Mouse (Mus musculus) brain, embryonic 14.5 days (tissue): ENCODE results near the gene Lmbr1l.

Experiments
- CTCF ChIP-seq: fragments of 200-500 bp; IDR thresholded peaks from 2 replicates; pipeline ENCODE4 v1.5.1; 2012; ENCODE audit warnings: inconsistent platforms, mild to moderate bottlenecking, moderate library complexity, borderline replicate concordance; ENCODE audit not compliant: insufficient read depth, insufficient read length; ENCODE audit errors: extremely low read depth
- POLR2A ChIP-seq: fragments of 200-500 bp; IDR thresholded peaks from 2 replicates; pipeline ENCODE4 v1.6.1; 2012; ENCODE audit warnings: mild to moderate bottlenecking, inconsistent platforms, borderline replicate concordance; ENCODE audit not compliant: poor library complexity, insufficient read depth, insufficient read length, severe bottlenecking; ENCODE audit errors: extremely low read depth

DNA sequence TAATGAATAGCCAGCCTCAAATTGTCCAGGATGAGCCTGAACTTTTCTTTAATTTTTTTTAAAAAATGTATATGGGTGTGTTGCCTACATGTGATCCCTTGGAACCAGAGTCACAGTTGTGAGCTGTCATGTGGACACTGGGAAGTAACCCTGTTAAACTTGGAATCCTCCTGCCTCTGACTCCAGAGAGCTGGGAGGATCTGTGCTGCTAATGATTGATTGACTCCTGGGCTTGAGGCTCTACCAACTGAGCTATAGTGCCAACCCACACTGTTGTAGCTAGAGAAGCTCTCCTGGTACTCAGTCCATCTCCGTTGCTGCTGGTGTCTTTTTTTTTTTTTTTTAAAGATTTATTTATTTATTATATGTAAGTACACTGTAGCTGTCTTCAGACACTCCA lies 33.9 kb downstream of the Lmbr1l start:
- no peak for TF ChIP-seq CTCF
- TF ChIP-seq POLR2A = no peak
